Mouse (Mus musculus) thymus, postnatal 0 days (tissue): ENCODE results near the gene Ankrd13b. TPM values are rescaled to one million over a fixed set of nuclear protein-coding genes. Genes with fewer than 3 reads are reported as not detected.

ENCODE experiments used
- DNase-seq: peaks from one replicate; pipeline ENCODE4 v3.0.0-alpha.2; 2015; ENCODE audit warnings: low spot score
- polyA plus RNA-seq: library from polyadenylated mRNA; unstranded; fragments of >200 nt; fragmentation: Nextera tagmentation; extraction: Ambion mirVana; gene quantifications from 2 replicates; pipeline ENCODE4 v1.2.1, GENCODE M21; 2015

Ankrd13b gene
- polyA plus RNA-seq, 1 experiment from 2014 or later = 3.1 TPM

GRCm38 (mm10) chr11:77462283-77463100 is 27.0 kb downstream of the Ankrd13b start, which contains the start of gene Coro6:
Coro6 (plus strand) TSS chr11:77462411.
- DNase-seq = no peak

DNA sequence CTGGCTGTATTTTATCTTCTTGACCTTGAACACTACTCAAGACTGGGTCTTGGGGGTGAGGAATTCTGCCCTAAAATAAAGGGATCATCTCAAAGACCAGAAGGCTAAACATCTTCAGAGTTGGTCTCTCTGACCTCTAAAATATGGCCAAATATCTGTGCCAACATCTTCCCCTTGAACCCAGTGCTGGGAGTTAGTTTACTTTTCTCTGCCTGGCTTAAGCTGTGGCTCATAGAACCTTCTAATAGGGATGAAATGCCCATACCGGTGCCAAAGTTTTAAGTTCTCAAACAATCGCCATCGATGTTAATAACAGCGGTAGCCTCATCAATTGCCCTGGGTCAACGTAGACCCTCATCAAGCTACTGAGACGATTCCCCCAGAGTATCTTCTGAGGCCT is 27.6 kb downstream of the Ankrd13b start:
- DNase-seq = no peak

GRCm38 (mm10) chr11:77456866-77457265 is 32.6 kb downstream of the Ankrd13b start:
- no peak for DNase-seq

- no peak for DNase-seq
These were observed 33.5 kb downstream of the Ankrd13b start for GRCm38 (mm10) chr11:77455770-77456510.

GRCm38 (mm10) chr11:77453388-77453787 is 36.1 kb downstream of the Ankrd13b start:
- DNase-seq = no peak

- no peak for DNase-seq
These were observed 37.8 kb downstream of the Ankrd13b start for GRCm38 (mm10) chr11:77451670-77452069.

- DNase-seq = no peak
These were observed 40.3 kb downstream of the Ankrd13b start for GRCm38 (mm10) chr11:77449224-77449623.

DNA sequence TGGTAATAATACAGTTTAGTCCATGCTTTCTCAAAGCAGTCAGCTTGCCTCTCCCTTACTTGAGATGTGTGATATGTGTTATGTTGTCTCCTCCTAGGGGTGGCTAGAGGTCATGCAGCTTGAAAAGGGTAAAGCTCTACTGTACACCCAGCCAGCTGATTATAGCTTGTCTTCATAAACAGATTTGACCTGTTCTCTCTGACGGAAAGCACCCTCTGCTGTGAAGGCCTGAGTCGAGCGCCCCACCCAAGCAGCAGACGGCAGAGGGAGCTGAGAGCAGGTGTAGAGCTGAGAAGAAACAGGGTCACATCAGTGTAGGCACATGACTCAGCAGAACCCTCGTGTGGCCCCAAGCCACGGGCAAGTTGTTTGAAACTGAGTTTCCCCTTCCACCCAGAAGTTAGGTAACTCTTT is 42.8 kb downstream of the Ankrd13b start:
- DNase-seq = peak; percentile 88

DNA sequence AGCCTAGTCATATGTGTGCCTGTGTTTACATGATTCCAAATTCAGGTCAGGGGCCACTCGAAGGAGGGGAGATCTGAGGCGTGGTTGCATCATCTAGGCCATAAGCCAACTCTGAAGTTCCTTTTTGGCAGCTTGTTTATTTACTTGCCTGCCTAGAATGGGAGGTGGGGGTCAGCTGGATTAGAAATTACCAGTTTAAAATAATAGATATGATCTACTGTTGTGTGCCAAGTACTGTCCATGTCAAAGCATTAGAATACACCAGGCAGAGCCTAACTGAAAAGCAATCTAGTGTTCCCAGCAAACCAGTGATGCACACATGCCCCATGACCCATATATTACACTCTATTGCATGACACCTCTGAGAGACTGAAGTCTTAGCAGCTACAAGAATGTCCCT is 44.5 kb downstream of the Ankrd13b start:
- DNase-seq = no peak

DNA sequence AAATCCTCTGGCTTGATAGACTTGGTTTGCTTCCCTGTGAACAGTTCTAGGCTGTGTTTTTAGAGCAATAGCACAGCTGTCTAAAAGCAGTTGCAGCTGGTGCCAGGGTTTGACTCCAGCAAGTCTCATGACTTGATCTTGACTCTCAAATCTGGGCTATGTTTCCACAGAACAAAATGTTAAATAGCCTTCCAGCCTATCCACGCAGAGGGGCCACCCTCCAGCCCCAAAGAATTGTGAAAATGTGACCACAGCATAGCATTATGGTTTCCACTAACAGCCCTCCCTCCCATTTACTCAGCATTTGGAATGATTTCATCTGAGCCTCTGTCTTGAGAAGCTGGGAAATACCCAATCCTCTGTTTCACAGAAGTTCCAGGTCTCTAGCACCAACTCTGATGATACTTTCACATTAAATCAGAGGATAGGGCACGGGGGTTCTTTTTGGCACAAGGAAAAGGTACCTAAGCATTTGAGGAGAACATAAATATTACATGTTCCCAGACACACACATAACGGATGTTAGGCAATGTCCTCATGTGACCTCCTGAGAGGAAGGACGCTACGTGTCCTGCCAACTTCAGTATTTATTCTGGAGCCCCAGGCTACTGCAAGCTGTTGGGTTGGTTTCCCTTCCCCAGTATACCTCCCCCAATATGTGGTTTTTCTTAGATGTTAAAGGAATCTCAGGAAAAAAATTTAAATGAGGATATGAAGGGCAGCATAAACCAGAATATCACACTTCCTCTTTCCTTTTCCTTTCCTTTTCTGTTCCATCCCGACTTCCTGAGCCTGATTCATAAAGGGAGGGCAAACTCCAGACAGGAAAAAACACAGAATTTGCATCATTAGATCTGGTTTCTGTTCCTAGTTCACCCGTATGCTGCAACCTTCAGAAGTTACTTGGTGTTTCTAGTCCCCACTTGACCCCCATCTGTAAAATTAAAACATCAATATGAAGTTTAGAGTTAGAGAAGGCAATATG is 47.0 kb downstream of the Ankrd13b start:
- no peak for DNase-seq

- no peak for DNase-seq
These were observed 48.5 kb downstream of the Ankrd13b start for GRCm38 (mm10) chr11:77441020-77441419.

DNA sequence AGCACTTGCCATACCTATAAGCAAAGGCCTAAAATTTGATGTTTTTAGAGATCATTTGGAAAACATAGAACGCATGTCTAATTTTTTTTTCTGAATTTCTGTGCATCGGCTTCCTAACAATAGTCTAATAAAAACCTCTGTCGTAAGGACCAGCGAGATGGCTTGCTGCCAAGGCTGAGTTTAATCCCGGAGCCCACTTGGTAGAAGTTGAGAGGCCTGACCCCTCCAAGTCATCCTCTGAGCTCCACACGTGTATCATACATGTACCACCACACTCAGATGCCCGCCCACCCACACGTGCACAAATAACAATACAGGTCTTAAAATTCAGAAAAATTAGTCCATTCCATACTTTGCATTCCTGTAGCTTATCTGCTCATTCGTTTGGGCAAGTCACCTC is 49.4 kb downstream of the Ankrd13b start:
- no peak for DNase-seq

DNA sequence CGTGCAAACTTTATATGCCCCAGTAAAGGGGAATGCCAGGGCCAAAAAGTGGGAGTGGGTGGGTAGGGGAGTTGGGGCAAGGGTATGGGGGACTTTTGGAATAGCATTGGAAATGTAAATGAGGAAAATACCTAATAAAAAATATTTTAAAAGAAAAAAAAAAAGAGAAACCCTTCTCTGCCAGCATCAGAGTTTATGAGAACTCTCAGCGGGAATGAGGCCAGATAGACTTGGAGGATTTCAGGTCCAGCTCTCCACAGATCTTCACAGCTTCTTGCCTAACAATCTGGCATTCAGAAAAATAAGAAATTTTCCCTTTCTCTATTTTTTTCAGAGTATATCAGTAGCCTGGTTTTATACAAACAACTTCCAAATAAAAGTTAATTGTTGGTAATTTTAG is 52.5 kb downstream of the Ankrd13b start:
- DNase-seq = no peak

DNA sequence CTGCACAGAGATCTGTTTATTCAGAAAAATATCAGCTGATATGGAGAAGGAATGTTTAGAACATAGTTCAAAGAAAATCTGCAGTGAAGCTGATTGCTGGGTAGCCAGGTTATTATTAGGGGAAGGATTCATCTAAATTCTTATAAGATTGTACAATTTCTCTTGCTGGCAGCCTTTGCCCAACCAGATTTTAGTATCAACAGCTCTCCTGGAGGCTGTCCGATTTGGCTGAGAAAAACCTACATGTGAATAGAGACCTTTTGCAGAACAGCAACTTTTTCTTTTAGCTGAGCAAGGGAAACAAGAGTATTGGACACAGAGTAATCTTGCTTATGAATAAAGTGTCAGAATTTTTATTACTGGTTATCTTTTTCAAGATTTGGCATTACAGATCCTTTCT is 61.0 kb downstream of the Ankrd13b start:
- no peak for DNase-seq

DNA sequence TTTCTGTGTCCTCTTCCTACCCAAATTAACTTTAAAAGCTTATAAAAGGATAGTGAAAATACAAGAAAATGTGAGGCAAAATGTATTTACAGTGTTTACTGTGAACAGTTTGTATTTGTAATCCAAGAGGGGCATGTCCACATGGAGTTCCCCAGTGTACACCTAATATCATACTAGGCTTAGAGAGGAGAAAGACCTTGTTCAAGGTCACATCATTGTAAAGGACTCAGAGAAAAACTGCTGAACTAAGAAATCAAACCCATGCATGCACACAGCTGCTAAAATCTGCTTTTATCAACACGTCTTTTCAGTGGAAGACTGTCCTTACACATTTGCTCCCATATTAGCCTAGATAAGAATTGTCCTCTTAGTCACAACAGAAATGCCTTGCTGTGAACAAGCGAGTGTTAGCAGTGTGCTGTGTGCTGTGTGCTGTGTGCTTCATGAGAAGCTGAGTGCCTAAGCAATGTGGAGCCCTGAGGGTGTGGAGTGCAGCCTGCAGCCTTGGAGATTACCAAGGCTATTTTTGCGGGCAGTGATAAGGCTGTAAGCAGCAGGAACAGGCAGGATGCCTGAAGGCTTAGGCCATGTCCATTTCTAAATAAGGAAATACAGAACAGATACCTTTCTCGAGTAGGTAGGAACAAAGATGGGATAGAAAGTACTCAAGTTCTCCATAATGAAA is 66.2 kb downstream of the Ankrd13b start:
- no peak for DNase-seq

Other genes starting within 250 kb of the Ankrd13b start
- gene Coro6, start 27.3 kb downstream of the Ankrd13b start, polyA plus RNA-seq = not detected in 2 replicates
- gene Git1, start 3.9 kb upstream of the Ankrd13b start, polyA plus RNA-seq = 5.8 and 6.7 TPM in 2 replicates
- 16.8 and 22.7 TPM in 2 replicates for gene Abhd15, start 25.4 kb upstream of the Ankrd13b start, polyA plus RNA-seq
- gene Trp53i13, start 26.3 kb upstream of the Ankrd13b start, polyA plus RNA-seq = 39.4 and 45.1 TPM in 2 replicates
- 3.8 and 5.5 TPM in 2 replicates for gene Gm10392, start 29.5 kb upstream of the Ankrd13b start, polyA plus RNA-seq
- 12.9 and 16.7 TPM in 2 replicates for gene Taok1, start 118.1 kb upstream of the Ankrd13b start, polyA plus RNA-seq
- gene Nufip2, start 196.5 kb upstream of the Ankrd13b start, polyA plus RNA-seq = 3.8 and 5.2 TPM in 2 replicates
- gene Cryba1, start 235.6 kb upstream of the Ankrd13b start, polyA plus RNA-seq = 0.79 TPM in 1 of 2 replicates, not detected in the other